Mouse (Mus musculus) ES-CJ7 (cell line): ENCODE measurements around the gene Asb4.

Experiments
- DNase-seq: peaks from one replicate; pipeline ENCODE4 v3.0.0; 2011; ENCODE audit warnings: low read depth, low spot score

Gene Asb4

GRCm38 (mm10) chr6:5444331-5444898, 61.2 kb downstream of the Asb4 start:
- no peak for DNase-seq

- DNase-seq, result no peak
Measured at GRCm38 (mm10) chr6:5447013-5447412, 63.8 kb downstream of the Asb4 start.

GRCm38 (mm10) chr6:5447546-5447945, 64.4 kb downstream of the Asb4 start:
- DNase-seq, result no peak

- no peak for DNase-seq
Measured at GRCm38 (mm10) chr6:5448396-5448795, 65.2 kb downstream of the Asb4 start.

GRCm38 (mm10) chr6:5449878-5450277, 66.7 kb downstream of the Asb4 start:
- DNase-seq, result no peak

GRCm38 (mm10) chr6:5455836-5456235, 72.7 kb downstream of the Asb4 start:
- no peak for DNase-seq

GRCm38 (mm10) chr6:5470480-5471318, 87.5 kb downstream of the Asb4 start:
- no peak for DNase-seq

GRCm38 (mm10) chr6:5472692-5473091, 89.5 kb downstream of the Asb4 start:
- DNase-seq, result no peak

GRCm38 (mm10) chr6:5474021-5474420, 90.8 kb downstream of the Asb4 start:
- no peak for DNase-seq

- peak; percentile 61 for DNase-seq
Measured at GRCm38 (mm10) chr6:5481066-5481465, 97.9 kb downstream of the Asb4 start.

GRCm38 (mm10) chr6:5482270-5482783, 99.1 kb downstream of the Asb4 start:
- DNase-seq, result peak; percentile 99
